Mouse (Mus musculus): ENCODE measurements around the gene Olfr1336. TPM values are rescaled to one million over a fixed set of nuclear protein-coding genes. Genes with fewer than 3 reads are reported as not detected.
"Not testable (repeated sequence)": the region's sequence is repeated elsewhere in the genome, so short reads cannot be mapped to it uniquely, and the experiment has no call there.

Gene Olfr1336
- total RNA-seq (2022) = not detected

DNA sequence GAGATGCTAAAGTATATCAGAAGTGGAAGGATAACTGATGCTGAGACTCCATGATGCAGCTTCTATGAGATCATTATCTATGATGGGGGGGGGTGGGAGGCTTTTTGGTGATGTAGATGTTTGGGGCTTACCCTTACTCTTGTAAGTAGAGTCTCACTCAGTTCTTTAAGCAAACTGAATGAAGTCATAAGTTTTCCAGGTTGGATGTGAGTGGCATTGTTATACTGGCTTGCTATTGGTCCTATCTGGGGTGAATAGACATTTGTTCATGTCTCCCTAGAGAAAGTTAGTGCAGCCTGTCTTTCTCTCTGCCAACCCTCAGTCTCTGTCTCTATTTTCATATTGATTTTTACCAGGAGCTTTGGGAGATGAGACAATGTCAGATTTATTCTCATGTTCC, at the start of gene Olfr1336:
Olfr1336 (plus strand) TSS at position 301 of the 400 bp plus-strand sequence.
- DNase-seq (ENCODE audit: low spot score) = no peak

DNA sequence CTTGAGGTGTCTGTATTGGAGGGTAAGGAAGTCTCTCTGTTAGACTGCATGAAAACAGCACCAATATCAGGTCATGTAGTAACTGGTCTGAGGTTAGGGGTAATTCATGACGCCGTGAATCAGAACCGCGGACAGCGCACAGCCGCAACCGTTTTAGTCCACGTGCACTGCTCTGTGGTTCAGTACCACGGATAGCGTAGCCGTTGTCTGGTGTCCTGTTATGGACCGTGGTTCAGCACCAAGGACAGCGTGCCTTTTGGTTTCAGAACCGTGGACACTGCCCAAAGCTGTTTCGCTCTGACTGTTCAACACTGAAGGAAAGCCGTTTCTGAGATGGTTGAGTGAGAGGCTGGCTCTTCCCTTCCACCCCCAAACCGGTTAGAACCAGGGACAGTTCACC, 45.9 kb upstream of the Olfr1336 start, which contains the start of gene Gm20715:
Gm20715 (plus strand) TSS at position 235 of the 400 bp plus-strand sequence.
- peak; percentile 91 for DNase-seq (ENCODE audit: low spot score)

DNA sequence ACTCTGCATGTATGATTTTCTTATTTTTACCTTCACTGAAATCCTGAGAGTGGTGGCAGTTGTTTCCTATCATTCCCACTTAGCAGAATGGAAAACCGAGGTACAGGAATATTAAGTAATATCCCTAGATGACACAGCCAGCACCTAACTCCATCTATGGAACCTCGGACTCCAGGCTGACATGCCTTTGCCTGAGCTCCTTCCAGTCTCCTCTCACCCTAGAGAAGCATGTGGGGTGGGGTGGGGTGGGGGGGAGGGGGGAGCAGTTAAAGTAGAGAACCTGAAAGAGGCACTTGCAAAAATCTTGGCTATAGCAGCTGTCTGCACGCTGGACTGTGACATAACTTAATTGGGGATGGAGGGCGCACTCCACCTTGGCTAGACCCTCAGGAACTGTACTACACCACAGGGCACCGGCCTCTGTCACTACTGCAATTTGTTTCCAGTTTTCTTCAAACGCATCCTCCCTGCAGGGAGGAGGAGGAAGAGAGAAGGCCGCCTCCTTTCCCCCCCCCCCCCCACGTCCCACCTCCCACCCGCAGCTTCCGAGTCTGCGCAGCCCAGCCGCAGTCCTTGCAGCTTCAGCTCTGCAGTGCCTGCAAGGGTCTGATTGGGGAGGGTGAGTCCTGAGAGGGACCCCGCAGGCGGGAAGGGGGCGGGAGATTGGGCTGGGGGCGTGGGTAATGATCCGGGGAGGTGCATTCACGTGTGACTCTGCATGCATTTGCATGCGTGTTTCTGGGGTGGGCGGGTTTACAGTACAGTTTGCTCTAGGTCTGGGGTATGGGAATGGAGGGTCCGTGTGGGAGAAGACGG, 41.1 kb upstream of the Olfr1336 start:
- DNase-seq (ENCODE audit: low spot score) = no peak

DNA sequence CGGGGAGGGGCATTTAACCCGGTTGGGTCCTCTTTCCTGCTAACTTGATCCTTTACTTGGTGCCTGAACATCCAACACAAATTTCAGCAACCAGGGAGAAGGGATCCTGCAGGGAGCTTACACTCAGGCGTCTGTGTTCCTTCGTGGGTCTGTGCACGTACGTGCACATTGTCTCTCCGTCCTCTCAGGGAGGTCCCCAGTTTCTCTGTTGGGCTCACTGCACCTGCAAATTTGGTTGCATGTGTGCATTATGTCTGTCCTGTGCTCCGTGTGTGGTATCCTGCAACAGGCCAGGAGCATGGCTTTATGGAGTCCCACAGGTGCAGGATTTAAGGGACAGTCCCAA, 40.6 kb upstream of the Olfr1336 start:
- DNase-seq (ENCODE audit: low spot score) = no peak

DNA sequence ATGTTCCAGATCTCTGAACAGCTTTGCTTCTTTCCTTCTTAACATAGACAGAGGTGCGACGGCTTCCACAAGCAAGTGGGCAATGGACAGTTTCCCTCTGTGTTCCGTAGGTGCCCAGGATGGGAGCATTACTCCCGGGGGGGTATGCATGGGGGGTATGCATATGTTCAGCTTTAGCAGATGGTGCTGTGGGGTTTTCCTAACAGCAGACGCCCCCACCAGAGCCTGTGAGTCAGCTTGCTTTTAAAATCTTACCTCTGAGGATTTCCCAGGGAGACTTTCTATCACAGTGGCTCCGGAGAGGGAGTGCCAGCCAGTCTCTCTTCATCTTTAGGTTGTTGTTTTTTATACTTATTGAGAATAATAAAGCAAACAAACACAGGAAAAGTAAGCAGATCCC, 36.1 kb upstream of the Olfr1336 start:
- no peak for DNase-seq (ENCODE audit: low spot score)

DNA sequence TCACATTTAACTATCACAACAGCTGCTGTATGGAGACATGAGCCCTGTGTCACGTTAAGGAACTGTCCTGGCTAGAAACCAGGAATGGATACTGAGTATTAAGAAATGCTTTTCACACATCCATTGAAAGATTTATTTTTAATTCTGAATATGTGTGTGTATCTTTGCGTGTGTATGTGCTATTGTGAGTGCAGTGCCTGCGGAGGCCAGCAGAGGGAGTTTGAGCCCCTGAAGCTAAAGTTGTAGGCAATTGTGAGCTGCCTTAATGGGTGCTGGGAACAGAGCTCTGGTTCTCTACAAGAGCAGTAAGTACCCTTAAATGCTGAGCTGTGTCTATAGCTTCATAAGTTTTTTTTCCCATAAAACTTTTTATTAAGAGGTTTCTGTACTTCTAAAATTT, 26.6 kb upstream of the Olfr1336 start:
- no peak for DNase-seq (ENCODE audit: low spot score)

DNA sequence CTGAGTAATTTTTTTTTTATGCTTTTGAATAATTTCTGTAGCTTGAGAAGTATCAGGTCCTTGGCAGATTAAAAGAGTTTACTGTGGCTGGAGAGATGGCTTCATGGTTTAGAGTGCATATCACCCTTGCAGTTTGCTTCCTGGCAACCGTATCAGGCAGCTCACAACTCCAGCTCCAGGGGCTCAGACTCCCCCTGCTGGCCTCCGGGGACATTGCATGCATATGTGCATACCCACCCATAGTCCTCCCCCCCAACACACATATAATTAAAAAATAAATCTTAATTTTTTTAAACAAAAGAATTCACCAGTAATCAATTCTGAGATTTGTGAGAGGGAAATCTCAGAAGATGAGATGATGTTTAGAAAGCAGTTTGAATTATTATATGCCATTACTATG, 25.6 kb upstream of the Olfr1336 start:
- peak; percentile 10 for DNase-seq (ENCODE audit: low spot score)

DNA sequence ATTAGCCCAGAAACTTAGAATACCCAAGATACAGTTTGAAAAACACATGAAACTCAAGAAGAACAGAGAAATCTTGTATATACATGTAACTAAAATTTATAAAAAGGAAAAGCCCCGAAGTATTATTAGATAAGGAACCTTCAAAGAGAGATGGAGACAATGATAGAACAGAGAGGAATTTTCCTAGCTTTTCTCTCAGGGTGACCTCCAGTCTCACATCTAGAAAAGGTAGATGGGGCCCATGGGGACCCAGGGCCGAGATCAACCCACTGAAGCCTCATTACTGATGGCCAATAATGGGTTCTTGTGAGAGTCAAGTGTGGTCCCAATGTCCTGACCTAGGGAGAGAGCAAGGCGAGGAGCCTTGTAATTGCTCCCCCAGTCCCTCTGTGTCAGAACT, 17.6 kb upstream of the Olfr1336 start, which contains the start of gene Olfr1344:
Olfr1344 (plus strand) TSS at position 301 of the 400 bp plus-strand sequence.
- no peak for DNase-seq (ENCODE audit: low spot score)

DNA sequence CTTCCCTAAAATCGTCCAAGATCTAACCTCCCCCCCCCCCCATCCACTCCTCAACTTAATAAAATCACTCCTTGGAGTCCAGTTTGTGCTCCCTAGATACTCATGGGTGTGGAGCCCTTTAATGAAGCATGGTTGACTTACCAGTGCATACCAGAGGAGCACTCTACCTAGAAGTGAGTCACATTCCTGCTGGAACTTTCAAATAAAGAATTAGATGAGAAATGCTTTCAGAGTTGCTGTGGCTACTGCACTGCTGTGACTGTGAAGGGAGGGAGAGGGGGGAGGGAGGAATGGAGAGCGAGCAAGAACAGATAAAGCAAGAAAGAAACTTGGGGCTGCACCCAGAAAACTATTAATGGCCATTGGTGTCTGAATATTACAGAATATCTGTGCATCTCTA, 14.8 kb upstream of the Olfr1336 start:
- no peak for DNase-seq (ENCODE audit: low spot score)

DNA sequence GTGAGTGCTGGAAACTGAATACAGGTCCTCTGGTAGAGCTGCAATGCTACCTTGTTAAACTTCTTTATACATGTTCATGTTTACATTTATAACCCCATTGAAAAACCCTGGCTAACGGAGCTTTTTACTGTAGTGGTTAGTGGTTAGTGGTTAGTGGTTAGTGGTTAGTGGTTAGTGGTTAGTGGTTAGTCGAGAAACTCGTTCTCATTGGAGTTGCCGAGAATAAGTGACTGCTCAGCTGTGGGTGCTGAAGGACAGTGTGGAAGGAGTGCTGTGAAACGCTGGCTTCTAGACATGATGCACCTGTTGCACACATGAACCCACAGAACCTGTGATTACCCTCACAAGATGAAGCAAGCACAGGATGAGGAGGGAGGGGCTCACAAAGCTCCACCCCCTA, 8.2 kb upstream of the Olfr1336 start:
- no peak for DNase-seq (ENCODE audit: low spot score)

DNA sequence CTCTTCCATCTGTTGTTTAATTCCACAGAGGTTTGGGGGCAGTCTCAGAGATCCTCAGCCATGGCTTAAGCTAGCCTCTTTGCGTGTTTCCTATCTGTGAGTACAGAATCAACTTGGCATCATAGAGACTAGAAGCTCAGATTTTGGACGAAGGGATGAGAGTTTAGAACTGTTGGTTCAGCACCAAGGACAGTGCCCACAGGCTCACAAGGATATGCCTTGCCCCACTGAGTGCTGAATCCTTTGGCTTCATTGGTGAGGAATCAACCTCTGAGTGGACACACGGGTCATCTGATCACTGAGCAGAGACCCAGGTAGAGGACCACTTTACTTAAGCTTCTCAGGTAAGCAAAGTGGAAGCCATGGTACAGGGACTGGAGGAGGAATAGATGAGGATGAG, 431 bp downstream of the Olfr1336 start:
- no peak for DNase-seq (ENCODE audit: low spot score)

DNA sequence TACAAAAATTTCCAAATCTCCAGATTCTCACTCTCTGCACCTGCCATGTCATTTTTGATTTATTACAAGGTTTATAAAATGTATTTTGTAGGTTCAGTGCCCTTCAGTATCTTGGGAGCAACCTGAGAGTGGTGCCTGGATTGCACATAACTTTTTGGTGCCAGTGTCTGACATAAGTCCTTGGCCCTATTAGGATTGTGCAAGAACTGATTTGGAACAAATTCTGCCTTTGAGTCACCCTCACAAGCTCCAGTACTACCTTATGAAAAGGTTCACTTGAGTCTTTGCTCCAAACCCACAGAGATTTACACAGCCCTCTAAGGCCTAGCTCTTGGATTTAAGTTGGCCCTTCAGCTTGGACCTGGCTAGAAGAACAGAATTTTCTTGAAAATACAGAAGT, 11.0 kb downstream of the Olfr1336 start, which contains the start of gene Olfr1346:
Olfr1346 (plus strand) TSS at position 151 of the 400 bp plus-strand sequence.
- no peak for DNase-seq (ENCODE audit: low spot score)

DNA sequence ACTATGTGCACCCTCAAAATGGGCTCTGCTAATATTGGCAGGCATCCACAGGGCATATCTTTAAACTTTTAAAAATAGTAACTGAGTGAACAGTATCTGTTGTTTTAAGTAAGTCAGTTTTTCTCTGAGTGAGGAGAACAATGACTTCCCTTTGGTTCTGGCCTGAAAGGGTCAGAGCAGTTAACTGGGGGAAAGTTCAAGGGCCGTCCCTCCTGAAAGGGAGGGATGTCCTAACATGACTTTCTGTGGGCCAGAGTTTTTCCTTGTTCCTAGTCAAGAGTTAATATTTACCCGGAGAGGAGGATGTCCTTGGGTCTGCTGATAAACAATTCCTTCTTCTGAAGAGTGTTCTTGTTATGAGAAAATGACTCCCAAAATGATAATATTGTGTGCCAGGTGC, 21.7 kb downstream of the Olfr1336 start:
- not testable (repeated sequence) for DNase-seq (ENCODE audit: low spot score)

DNA sequence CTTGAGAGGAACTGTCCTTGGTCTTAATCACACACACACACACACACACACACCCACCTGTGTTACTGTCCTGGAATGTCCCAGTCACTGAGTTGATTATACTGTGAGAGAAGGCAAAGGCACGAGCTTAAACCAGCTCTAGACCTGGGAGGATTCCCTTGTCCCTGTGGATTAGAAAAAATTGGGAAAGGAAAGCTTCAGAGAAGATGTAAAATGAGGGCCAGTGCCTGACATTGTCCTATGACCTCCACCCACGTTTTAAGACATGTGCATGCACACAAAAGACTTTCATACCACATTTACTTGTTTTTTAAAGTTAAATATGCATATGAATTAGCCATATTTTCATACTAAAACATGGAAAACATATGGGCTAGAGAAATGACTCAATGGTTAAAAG, 30.9 kb downstream of the Olfr1336 start, which contains the start of gene Olfr5:
Olfr5 (minus strand) TSS at position 101 of the 400 bp plus-strand sequence.
- no peak for DNase-seq (ENCODE audit: low spot score)

DNA sequence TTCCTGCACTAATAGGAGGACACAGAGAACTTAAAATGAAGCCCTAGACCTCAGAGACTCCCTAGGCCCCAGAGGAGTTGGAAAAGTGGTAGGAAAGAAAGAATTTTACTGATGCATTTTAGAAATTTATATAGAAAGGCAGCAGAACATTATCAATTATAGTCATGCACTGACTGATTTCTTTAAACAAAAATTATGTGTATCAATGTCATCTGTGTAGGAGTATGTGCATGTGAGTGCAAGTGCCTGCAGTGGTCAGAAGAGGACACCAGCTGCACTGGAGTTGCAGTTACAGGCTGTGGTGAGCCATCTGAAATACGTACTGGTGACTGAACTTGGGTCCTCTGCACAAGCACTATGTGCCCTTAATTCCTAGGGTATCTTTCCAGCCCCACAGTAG, 43.7 kb downstream of the Olfr1336 start, which contains the start of gene Olfr1347:
Olfr1347 (minus strand) TSS at position 101 of the 400 bp plus-strand sequence.
- no peak for DNase-seq (ENCODE audit: low spot score)

DNA sequence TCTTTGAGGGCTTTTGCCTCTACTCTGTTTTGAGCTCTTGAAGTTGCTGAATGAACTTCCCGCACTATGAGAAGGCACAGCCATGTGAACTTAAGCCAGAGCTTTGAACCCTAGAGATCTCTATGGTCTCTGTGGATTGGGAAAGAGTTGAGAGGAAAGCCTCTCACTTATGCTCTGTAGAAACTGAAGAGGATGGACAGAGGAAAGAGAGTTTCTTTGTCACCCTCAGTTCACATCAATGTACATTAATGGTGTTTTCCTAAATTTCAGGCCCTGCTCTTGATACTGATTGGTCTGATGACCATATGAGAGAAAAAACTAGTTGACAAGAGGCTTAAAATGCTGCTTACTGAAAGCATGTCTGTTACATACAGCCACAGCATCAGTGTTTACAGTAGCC, 52.7 kb downstream of the Olfr1336 start, which contains the start of gene Olfr1348:
Olfr1348 (minus strand) TSS at position 101 of the 400 bp plus-strand sequence.
- DNase-seq (ENCODE audit: low spot score) = no peak

Other genes with a start within 250 kb of the Olfr1336 start
- not detected for gene Zscan5b, start 233.9 kb upstream of the Olfr1336 start, total RNA-seq (2022)
- not detected for gene Epp13, start 203.5 kb upstream of the Olfr1336 start, total RNA-seq (2022)
- 1 to 10 TPM; 2.9 to 4.9 (median 4.2) TPM for gene Zfp667, start 169.6 kb upstream of the Olfr1336 start, total RNA-seq (2022)
- gene Zfp583, start 124.9 kb upstream of the Olfr1336 start, total RNA-seq (2022) = 1 to 10 TPM; 1.7 to 3.2 (median 1.9) TPM
- gene Gm3854, start 112.4 kb upstream of the Olfr1336 start, total RNA-seq (2022) = under 1 TPM; 0.17 to 0.44 (median 0.32) TPM
- 1 to 10 TPM; 2.2 to 3.8 (median 2.9) TPM for gene Zfp78, start 92.9 kb upstream of the Olfr1336 start, total RNA-seq (2022)
- 1 to 10 TPM; 2.2 to 5.0 (median 3.2) TPM for gene Zfp28, start 72.9 kb upstream of the Olfr1336 start, total RNA-seq (2022)
- not detected for gene Smim17, start 57.5 kb upstream of the Olfr1336 start, total RNA-seq (2022)
- gene Gm20715, start 45.9 kb upstream of the Olfr1336 start, total RNA-seq (2022) = not detected
- not detected for gene Olfr1344, start 17.5 kb upstream of the Olfr1336 start, total RNA-seq (2022)
- gene Olfr1346, start 10.9 kb downstream of the Olfr1336 start, total RNA-seq (2022) = not detected
- gene Olfr5, start 30.8 kb downstream of the Olfr1336 start, total RNA-seq (2022) = not detected
- not detected for gene Olfr1347, start 43.6 kb downstream of the Olfr1336 start, total RNA-seq (2022)
- not detected for gene Olfr1348, start 52.6 kb downstream of the Olfr1336 start, total RNA-seq (2022)
- not detected for gene Olfr1349, start 66.8 kb downstream of the Olfr1336 start, total RNA-seq (2022)
- gene Olfr1350, start 108.7 kb downstream of the Olfr1336 start, total RNA-seq (2022) = not detected
- gene Zim1, start 240.3 kb downstream of the Olfr1336 start, total RNA-seq (2022) = 1 to 10 TPM; 2.3 to 4.0 (median 3.2) TPM